Mouse (Mus musculus) neural tube, embryonic 15.5 days (tissue): ENCODE measurements around the gene Cyp11a1. TPM values are rescaled to one million over a fixed set of nuclear protein-coding genes. Genes with fewer than 3 reads are reported as not detected.

Experiments used
- ATAC-seq: fragments of 200-750 bp; cut with Nextera tagmentation; 2 replicates; pipeline ENCODE4 v1.8.0; 2017; ENCODE audit warnings: mild to moderate bottlenecking, moderate TSS enrichment, moderate library complexity; ENCODE audit not compliant: low FRiP score
- H3K27ac ChIP-seq: fragments of 300-500 bp; sonication (generic); replicated peaks from 2 replicates; pipeline ENCODE4 v1.5.1; 2015; ENCODE audit warnings: mild to moderate bottlenecking, inconsistent platforms
- H3K27me3 ChIP-seq: fragments of 300-500 bp; sonication (generic); replicated peaks from 2 replicates; pipeline ENCODE4 v1.6.1; 2015; ENCODE audit warnings: inconsistent platforms
- H3K36me3 ChIP-seq: fragments of 300-500 bp; sonication (generic); 2 replicates; pipeline ENCODE4 v1.6.1; 2015; ENCODE audit warnings: inconsistent platforms
- H3K4me1 ChIP-seq: fragments of 300-500 bp; sonication (generic); 2 replicates; pipeline ENCODE4 v1.6.1; 2015; ENCODE audit warnings: inconsistent platforms
- H3K4me2 ChIP-seq: fragments of 300-500 bp; sonication (generic); 2 replicates; pipeline ENCODE4 v1.6.1; 2015; ENCODE audit warnings: inconsistent platforms, mild to moderate bottlenecking, moderate library complexity
- H3K4me3 ChIP-seq: fragments of 300-500 bp; sonication (generic); replicated peaks from 2 replicates; pipeline ENCODE4 v1.5.1; 2015; ENCODE audit warnings: mild to moderate bottlenecking, inconsistent platforms
- H3K9ac ChIP-seq: fragments of 300-500 bp; sonication (generic); replicated peaks from 2 replicates; pipeline ENCODE4 v1.6.1; 2015; ENCODE audit warnings: mild to moderate bottlenecking, inconsistent platforms
- H3K9me3 ChIP-seq: fragments of 300-500 bp; sonication (generic); replicated peaks from 2 replicates; pipeline ENCODE4 v1.6.1; 2016; ENCODE audit warnings: inconsistent platforms
- WGBS: fragments of 180-500 bp; shearing (Covaris S2); methylation state at CpG from one replicate; pipeline ENCODE4 v1.1.7; 2015; ENCODE audit warnings: mixed read lengths; 5-methylcytosine and 5-hydroxymethylcytosine counted together
- polyA plus RNA-seq: library from polyadenylated mRNA; unstranded; fragments of >200 nt; fragmentation: Nextera tagmentation; extraction: Ambion mirVana; gene quantifications from 2 replicates; pipeline ENCODE4 v1.2.1, GENCODE M21; 2015

Gene Cyp11a1
- polyA plus RNA-seq, 1 experiment from 2014 or later, result 1.9 TPM

GRCm38 (mm10) chr9:58035951-58036698, 29.9 kb downstream of the Cyp11a1 start:
- ATAC-seq, result no peak
- Histone ChIP-seq H3K4me2 (no peak overlapping the region), H3K27me3 (peaks cover 18% of the 10 kb centered on the region), H3K36me3 (no peaks in the 10 kb centered on the region), H3K4me3 (no peak overlapping the region), H3K9ac (no peak overlapping the region), H3K4me1 (peaks cover 9% of the 10 kb centered on the region), H3K27ac (no peak overlapping the region), H3K9me3 (no peaks in the 10 kb centered on the region)
- 71% methylated on average over 7 of the region's 7 CpGs for WGBS

GRCm38 (mm10) chr9:58036961-58037360, 30.8 kb downstream of the Cyp11a1 start:
- 79% methylated on average over 4 of the region's 4 CpGs for WGBS
- no peak overlapping the region for H3K4me3 ChIP-seq
- no peak for ATAC-seq

GRCm38 (mm10) chr9:58038500-58039168, 32.4 kb downstream of the Cyp11a1 start:
- H3K9ac ChIP-seq, result no peak overlapping the region
- H3K27me3 ChIP-seq, result peaks cover 18% of the 10 kb centered on the region
- H3K4me2 ChIP-seq, result no peak overlapping the region
- no peaks in the 10 kb centered on the region for H3K9me3 ChIP-seq
- H3K4me3 ChIP-seq, result no peak overlapping the region
- ATAC-seq, result peak; percentile 67
- no peaks in the 10 kb centered on the region for H3K36me3 ChIP-seq
- H3K4me1 ChIP-seq, result peaks cover 34% of the 10 kb centered on the region
- 19% methylated on average over 19 of the region's 19 CpGs for WGBS
- no peak overlapping the region for H3K27ac ChIP-seq

More at GRCm38 (mm10) chr9:58036961-58037360, 30.8 kb downstream of the Cyp11a1 start:
- Histone ChIP-seq H3K9ac (no peak overlapping the region), H3K4me1 (peaks cover 17% of the 10 kb centered on the region), H3K27me3 (peaks cover 18% of the 10 kb centered on the region), H3K4me2 (no peak overlapping the region), H3K36me3 (no peaks in the 10 kb centered on the region), H3K27ac (no peak overlapping the region), H3K9me3 (no peaks in the 10 kb centered on the region)

- peaks cover 57% of the 10 kb centered on the region for H3K4me1 ChIP-seq
- no peaks in the 10 kb centered on the region for H3K9me3 ChIP-seq
- ATAC-seq, result no peak
- H3K27me3 ChIP-seq, result peaks cover 17% of the 10 kb centered on the region
- H3K27ac ChIP-seq, result no peak overlapping the region
- no peak overlapping the region for H3K4me2 ChIP-seq
- 22% methylated on average over 4 of the region's 4 CpGs for WGBS
- H3K9ac ChIP-seq, result 0 out of 2 replicates have a peak overlapping the region, but pooled peaks have one; percentile 6
- H3K36me3 ChIP-seq, result no peaks in the 10 kb centered on the region
- no peak overlapping the region for H3K4me3 ChIP-seq
Observed at GRCm38 (mm10) chr9:58040977-58041376, 34.8 kb downstream of the Cyp11a1 start.

- no peak for ATAC-seq
- WGBS, result 22% methylated on average over 10 of the region's 10 CpGs
- Histone ChIP-seq H3K4me3 (no peak overlapping the region), H3K27ac (no peak overlapping the region), H3K9ac (no peak overlapping the region), H3K36me3 (no peaks in the 10 kb centered on the region), H3K9me3 (no peaks in the 10 kb centered on the region), H3K27me3 (peaks cover 8% of the 10 kb centered on the region), H3K4me1 (peaks cover 59% of the 10 kb centered on the region), H3K4me2 (no peak overlapping the region)
Observed at GRCm38 (mm10) chr9:58042391-58042790, 36.2 kb downstream of the Cyp11a1 start.

GRCm38 (mm10) chr9:58043496-58044017, 37.3 kb downstream of the Cyp11a1 start:
- Histone ChIP-seq H3K9me3 (no peaks in the 10 kb centered on the region), H3K4me2 (no peak overlapping the region), H3K4me3 (no peak overlapping the region), H3K27ac (peak overlapping the region; percentile 11; the same call in 1 of the 2 replicates), H3K9ac (no peak overlapping the region), H3K36me3 (no peaks in the 10 kb centered on the region), H3K27me3 (no peaks in the 10 kb centered on the region; the same call in 1 of the 2 replicates), H3K4me1 (peaks cover 71% of the 10 kb centered on the region)
- 43% methylated on average over 10 of the region's 10 CpGs for WGBS
- no peak for ATAC-seq

- Histone ChIP-seq H3K27ac (0 out of 2 replicates have a peak overlapping the region, but pooled peaks have one; percentile 37), H3K4me1 (peaks cover 77% of the 10 kb centered on the region), H3K4me3 (no peak overlapping the region), H3K27me3 (no peaks in the 10 kb centered on the region; the same call in 1 of the 2 replicates), H3K4me2 (no peak overlapping the region), H3K9ac (no peak overlapping the region), H3K36me3 (no peaks in the 10 kb centered on the region), H3K9me3 (no peaks in the 10 kb centered on the region)
- WGBS, result 11% methylated on average over 10 of the region's 10 CpGs
- ATAC-seq, result no peak; the same call in 1 of the 2 replicates
Observed at GRCm38 (mm10) chr9:58044828-58045227, 38.6 kb downstream of the Cyp11a1 start.

GRCm38 (mm10) chr9:58045646-58046045, 39.4 kb downstream of the Cyp11a1 start:
- Histone ChIP-seq H3K27ac (peak overlapping the region; percentile 37; the same call in 1 of the 2 replicates), H3K9ac (no peak overlapping the region), H3K36me3 (no peaks in the 10 kb centered on the region), H3K4me2 (no peak overlapping the region), H3K4me1 (peaks cover 80% of the 10 kb centered on the region), H3K9me3 (no peaks in the 10 kb centered on the region), H3K4me3 (no peak overlapping the region), H3K27me3 (0 out of 2 replicates have a peak, but pooled peaks cover under 1% of the 10 kb centered on the region)
- no peak for ATAC-seq
- WGBS, result 12% methylated on average over 4 of the region's 4 CpGs

- Histone ChIP-seq H3K4me1 (peaks cover 75% of the 10 kb centered on the region), H3K9me3 (no peaks in the 10 kb centered on the region), H3K27me3 (0 out of 2 replicates have a peak, but pooled peaks cover 2% of the 10 kb centered on the region), H3K9ac (no peak overlapping the region), H3K27ac (no peak overlapping the region), H3K36me3 (no peaks in the 10 kb centered on the region), H3K4me2 (no peak overlapping the region), H3K4me3 (no peak overlapping the region)
- WGBS, result 81% methylated on average over 10 of the region's 10 CpGs
- ATAC-seq, result no peak
Observed at GRCm38 (mm10) chr9:58047061-58047460, 40.9 kb downstream of the Cyp11a1 start.

GRCm38 (mm10) chr9:58048621-58049020, 42.4 kb downstream of the Cyp11a1 start:
- Histone ChIP-seq H3K27me3 (0 out of 2 replicates have a peak, but pooled peaks cover 2% of the 10 kb centered on the region), H3K36me3 (no peaks in the 10 kb centered on the region), H3K4me1 (peaks cover 68% of the 10 kb centered on the region), H3K4me3 (no peak overlapping the region), H3K27ac (peak overlapping the region; percentile 75), H3K4me2 (peak overlapping the region; percentile 19), H3K9ac (no peak overlapping the region), H3K9me3 (no peaks in the 10 kb centered on the region)
- peak; percentile 40; the same call in 1 of the 2 replicates for ATAC-seq
- 5% methylated on average over 6 of the region's 6 CpGs for WGBS

GRCm38 (mm10) chr9:58049186-58049585, 43.0 kb downstream of the Cyp11a1 start:
- 0 out of 2 replicates have a peak overlapping the region, but pooled peaks have one; percentile 7 for H3K9ac ChIP-seq
- 0 out of 2 replicates have a peak, but pooled peaks cover 2% of the 10 kb centered on the region for H3K27me3 ChIP-seq
- no peaks in the 10 kb centered on the region for H3K9me3 ChIP-seq
- H3K4me2 ChIP-seq, result no peak overlapping the region
- H3K4me1 ChIP-seq, result peaks cover 65% of the 10 kb centered on the region
- H3K27ac ChIP-seq, result peak overlapping the region; percentile 75
- H3K36me3 ChIP-seq, result no peaks in the 10 kb centered on the region
- ATAC-seq, result no peak
- WGBS, result 39% methylated on average over 6 of the region's 6 CpGs
- no peak overlapping the region for H3K4me3 ChIP-seq
